Mouse (Mus musculus): Measurements from ENCODE around the gene Vti1a. TPM values are rescaled to one million over a fixed set of nuclear protein-coding genes. Genes with fewer than 3 reads are reported as not detected.

Vti1a gene
- total and polyA plus RNA-seq, 2 experiments from 2014 or later = 28.2 to 37.6 TPM

DNA sequence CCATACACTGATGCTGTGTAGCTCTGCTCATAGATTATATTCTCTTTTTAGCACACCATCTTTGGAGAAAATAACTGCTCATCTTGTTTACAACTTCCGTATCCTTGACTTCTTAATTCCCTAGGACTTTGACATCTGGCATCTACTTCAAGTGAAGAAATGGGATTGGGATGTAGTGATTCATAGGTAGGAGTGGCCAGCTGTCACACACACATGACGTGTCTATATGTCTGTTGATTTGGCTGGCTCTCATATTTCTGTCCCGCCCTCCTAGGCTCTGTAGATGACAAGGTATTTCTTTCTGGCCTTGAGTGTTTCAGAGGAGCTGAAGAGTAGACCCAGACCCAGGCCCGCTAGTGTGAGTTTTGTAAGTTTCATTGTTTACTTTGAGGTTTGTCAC lies 197.8 kb downstream of the Vti1a start:
- no peaks in the 10 kb centered on the region for H3K36me3 ChIP-seq (ENCODE audit: insufficient read depth, low read length)
- no peak overlapping the region for H3K9ac ChIP-seq (replicated peaks; ENCODE audit: low read length)
- H3K4me1 ChIP-seq (ENCODE audit: insufficient read depth, low read length) = no peaks in the 10 kb centered on the region
- H3K4me2 ChIP-seq (ENCODE audit: low read depth, low read length) = no peak overlapping the region
- no peak for ATAC-seq
- no peaks in the 10 kb centered on the region for H3K27me3 ChIP-seq (ENCODE audit: insufficient read depth, low read length)
- no peaks in the 10 kb centered on the region for H3K9me3 ChIP-seq (ENCODE audit: low read length)
- no peak overlapping the region for H3K27ac ChIP-seq
- TF ChIP-seq CTCF (IDR thresholded peaks at IDR 0.05; ENCODE audit: low read depth) = no peak
- H3K4me3 ChIP-seq (ENCODE audit: low read length) = no peak overlapping the region
- DNase-seq (ENCODE audit: low spot score) = no peak
- WGBS = 87% methylated on average over 4 of the region's 4 CpGs

DNA sequence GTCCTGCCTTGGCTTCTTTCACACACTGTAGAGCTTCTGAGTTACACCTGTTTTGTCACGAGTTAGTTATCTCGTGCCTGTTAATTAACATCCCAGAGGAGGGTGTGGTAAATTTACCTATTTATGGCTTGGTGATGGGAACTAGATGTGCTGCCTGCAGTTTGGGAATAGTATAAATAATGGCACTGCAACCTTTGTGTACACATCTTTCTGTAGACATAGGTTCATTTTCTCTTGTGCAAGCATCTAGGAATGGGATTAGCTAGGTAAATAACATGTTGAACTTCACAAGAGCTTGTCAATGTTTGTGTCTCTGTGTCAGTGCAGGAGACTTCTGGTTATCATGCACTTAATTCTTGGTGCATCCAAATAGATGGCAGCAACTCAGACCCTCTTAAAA lies 204.1 kb downstream of the Vti1a start:
- Histone ChIP-seq H3K4me1 (ENCODE audit: insufficient read depth, low read length) (no peaks in the 10 kb centered on the region), H3K36me3 (ENCODE audit: insufficient read depth, low read length) (no peaks in the 10 kb centered on the region), H3K27ac (no peak overlapping the region), H3K4me3 (ENCODE audit: low read length) (no peak overlapping the region), H3K27me3 (ENCODE audit: insufficient read depth, low read length) (no peaks in the 10 kb centered on the region), H3K9me3 (ENCODE audit: low read length) (no peaks in the 10 kb centered on the region), H3K9ac (replicated peaks; ENCODE audit: low read length) (no peak overlapping the region), H3K4me2 (ENCODE audit: low read depth, low read length) (no peak overlapping the region)
- no peak for DNase-seq (ENCODE audit: low spot score)
- WGBS = 72% methylated on average over 2 of the region's 2 CpGs
- TF ChIP-seq CTCF (IDR thresholded peaks at IDR 0.05; ENCODE audit: low read depth) = no peak
- no peak for ATAC-seq

DNA sequence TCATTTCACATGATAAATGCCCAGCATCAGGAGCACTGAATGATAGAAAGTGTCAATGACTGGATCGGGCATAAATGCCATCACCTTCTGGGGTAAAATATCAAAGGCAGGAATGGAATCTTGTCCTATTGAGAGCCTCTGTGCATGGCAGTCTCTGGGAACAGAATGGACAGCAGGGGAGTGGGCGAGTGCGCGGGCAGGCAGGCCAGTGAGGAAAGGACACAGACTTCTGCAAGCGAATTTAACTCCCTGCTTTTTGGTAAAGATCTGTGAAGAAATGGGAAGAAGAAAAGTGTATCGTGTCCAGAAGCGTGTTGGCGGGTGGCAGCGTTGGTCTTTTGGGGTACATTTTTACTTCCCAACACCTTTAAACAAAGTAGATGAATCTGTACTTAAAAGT lies 207.2 kb downstream of the Vti1a start:
- no peaks in the 10 kb centered on the region for H3K36me3 ChIP-seq (ENCODE audit: insufficient read depth, low read length)
- DNase-seq (ENCODE audit: low spot score) (no peak), ATAC-seq (no peak)
- H3K27ac ChIP-seq = no peak overlapping the region
- no peak for TF ChIP-seq CTCF (IDR thresholded peaks at IDR 0.05; ENCODE audit: low read depth)
- H3K4me2 ChIP-seq (ENCODE audit: low read depth, low read length) = no peak overlapping the region
- no peaks in the 10 kb centered on the region for H3K9me3 ChIP-seq (ENCODE audit: low read length)
- no peak overlapping the region for H3K4me3 ChIP-seq (ENCODE audit: low read length)
- no peak overlapping the region for H3K9ac ChIP-seq (replicated peaks; ENCODE audit: low read length)
- WGBS = 86% methylated on average over 9 of the region's 9 CpGs
- no peaks in the 10 kb centered on the region for H3K27me3 ChIP-seq (ENCODE audit: insufficient read depth, low read length)
- H3K4me1 ChIP-seq (ENCODE audit: insufficient read depth, low read length) = no peaks in the 10 kb centered on the region

DNA sequence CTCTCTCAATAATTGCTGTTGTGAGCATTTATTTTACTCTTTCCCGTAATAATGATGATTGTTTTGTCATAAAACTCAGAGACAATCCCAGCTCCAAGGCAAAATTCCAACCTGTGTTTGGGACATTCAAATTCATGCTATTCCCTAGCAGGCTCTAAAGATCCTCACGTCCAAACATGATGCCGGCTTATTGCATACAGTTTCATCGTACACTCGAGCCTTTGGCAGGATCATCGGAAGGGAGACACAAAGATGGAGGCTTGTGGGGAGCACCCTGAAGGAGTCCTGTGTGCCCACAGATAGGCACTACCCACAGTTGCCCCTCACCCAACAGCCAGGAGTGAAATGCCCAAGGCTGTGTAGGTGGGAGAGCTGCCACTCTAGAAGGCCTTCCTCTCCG lies 208.3 kb downstream of the Vti1a start:
- H3K36me3 ChIP-seq (ENCODE audit: insufficient read depth, low read length) = no peaks in the 10 kb centered on the region
- no peak overlapping the region for H3K9ac ChIP-seq (replicated peaks; ENCODE audit: low read length)
- H3K4me3 ChIP-seq (ENCODE audit: low read length) = no peak overlapping the region
- H3K27ac ChIP-seq = no peak overlapping the region
- WGBS = 91% methylated on average over 7 of the region's 7 CpGs
- ATAC-seq (no peak), DNase-seq (ENCODE audit: low spot score) (no peak)
- no peaks in the 10 kb centered on the region for H3K27me3 ChIP-seq (ENCODE audit: insufficient read depth, low read length)
- no peak overlapping the region for H3K4me2 ChIP-seq (ENCODE audit: low read depth, low read length)
- no peak for TF ChIP-seq CTCF (IDR thresholded peaks at IDR 0.05; ENCODE audit: low read depth)
- H3K4me1 ChIP-seq (ENCODE audit: insufficient read depth, low read length) = no peaks in the 10 kb centered on the region
- H3K9me3 ChIP-seq (ENCODE audit: low read length) = no peaks in the 10 kb centered on the region

DNA sequence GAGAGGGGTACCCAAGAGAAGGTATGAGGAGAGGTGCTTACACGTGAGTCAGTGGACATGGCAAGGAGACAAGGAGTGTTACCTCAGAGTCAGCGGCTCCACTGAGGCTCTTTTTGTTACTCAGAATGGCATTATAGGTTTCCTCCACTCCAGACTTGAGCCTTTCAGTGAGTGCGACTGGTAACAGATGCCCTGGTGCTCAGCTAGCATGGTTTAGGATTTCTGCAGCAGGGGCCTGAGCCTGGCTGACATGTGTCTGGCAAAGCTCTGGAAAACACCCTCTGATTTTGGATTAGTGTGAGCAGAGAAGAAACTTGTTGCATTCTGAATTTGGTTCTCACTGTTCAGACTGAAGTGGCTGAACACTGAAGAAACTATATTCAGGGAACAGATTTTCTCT lies 209.0 kb downstream of the Vti1a start:
- Histone ChIP-seq H3K9me3 (ENCODE audit: low read length) (no peaks in the 10 kb centered on the region), H3K4me3 (ENCODE audit: low read length) (no peak overlapping the region), H3K27ac (no peak overlapping the region), H3K27me3 (ENCODE audit: insufficient read depth, low read length) (no peaks in the 10 kb centered on the region), H3K36me3 (ENCODE audit: insufficient read depth, low read length) (no peaks in the 10 kb centered on the region), H3K4me1 (ENCODE audit: insufficient read depth, low read length) (no peaks in the 10 kb centered on the region), H3K9ac (replicated peaks; ENCODE audit: low read length) (no peak overlapping the region), H3K4me2 (ENCODE audit: low read depth, low read length) (no peak overlapping the region)
- DNase-seq (ENCODE audit: low spot score) = no peak
- WGBS = 67% methylated on average over 3 of the region's 3 CpGs
- TF ChIP-seq CTCF (IDR thresholded peaks at IDR 0.05; ENCODE audit: low read depth) = no peak
- ATAC-seq = no peak

DNA sequence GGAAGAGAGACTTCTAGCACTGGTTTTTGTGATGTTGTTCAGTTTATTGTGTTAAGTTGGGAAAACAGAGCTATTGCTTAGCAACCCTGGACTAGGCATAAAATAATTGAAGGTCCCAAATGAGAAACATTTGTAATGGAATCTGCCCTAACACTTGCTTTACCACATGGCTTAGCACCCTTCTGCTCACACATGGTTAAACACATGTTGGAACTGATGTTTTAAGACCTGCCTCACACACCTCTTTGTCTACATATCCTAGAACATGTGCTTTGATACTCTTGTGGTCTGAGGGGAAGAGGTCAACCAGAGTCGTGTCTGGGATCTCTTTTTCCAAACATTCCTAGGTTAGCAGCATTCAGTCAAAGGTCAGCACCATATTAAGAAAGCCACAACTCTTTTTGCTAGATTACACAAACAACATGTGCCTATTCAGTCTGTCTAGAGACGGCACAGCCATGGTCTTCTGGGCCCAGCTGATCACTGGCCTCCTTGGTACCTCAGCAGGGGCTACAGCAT lies 210.7 kb downstream of the Vti1a start:
- Histone ChIP-seq H3K4me2 (ENCODE audit: low read depth, low read length) (no peak overlapping the region), H3K9ac (replicated peaks; ENCODE audit: low read length) (no peak overlapping the region), H3K27me3 (ENCODE audit: insufficient read depth, low read length) (no peaks in the 10 kb centered on the region), H3K4me1 (ENCODE audit: insufficient read depth, low read length) (no peaks in the 10 kb centered on the region), H3K36me3 (ENCODE audit: insufficient read depth, low read length) (no peaks in the 10 kb centered on the region), H3K27ac (no peak overlapping the region), H3K4me3 (ENCODE audit: low read length) (no peak overlapping the region), H3K9me3 (ENCODE audit: low read length) (no peaks in the 10 kb centered on the region)
- 57% methylated on average over 2 of the region's 2 CpGs for WGBS
- TF ChIP-seq CTCF (IDR thresholded peaks at IDR 0.05; ENCODE audit: low read depth) = no peak
- ATAC-seq (no peak), DNase-seq (ENCODE audit: low spot score) (no peak)

DNA sequence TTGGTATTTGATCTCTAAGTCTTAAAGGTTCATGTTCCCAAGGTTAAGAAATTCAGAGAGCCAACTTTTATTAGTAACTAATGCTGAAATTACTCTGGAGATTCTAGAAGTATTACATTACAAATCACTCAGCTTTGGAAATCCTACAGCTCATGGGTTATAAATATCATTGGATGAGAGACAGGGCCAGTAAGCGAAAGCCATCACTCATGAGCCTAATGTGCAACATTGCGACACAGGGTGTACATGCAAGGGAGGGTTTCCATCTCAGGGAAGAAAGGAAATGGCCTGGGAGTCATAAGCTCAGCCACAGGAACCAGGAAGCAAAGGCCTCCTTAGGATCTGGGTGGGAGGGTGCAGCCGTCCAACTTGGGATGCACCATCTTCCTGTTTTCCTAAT lies 213.9 kb downstream of the Vti1a start:
- H3K27me3 ChIP-seq (ENCODE audit: insufficient read depth, low read length) = no peaks in the 10 kb centered on the region
- H3K4me1 ChIP-seq (ENCODE audit: insufficient read depth, low read length) = no peaks in the 10 kb centered on the region
- H3K4me2 ChIP-seq (ENCODE audit: low read depth, low read length) = no peak overlapping the region
- H3K27ac ChIP-seq = no peak overlapping the region
- TF ChIP-seq CTCF (IDR thresholded peaks at IDR 0.05; ENCODE audit: low read depth) = no peak
- H3K9ac ChIP-seq (replicated peaks; ENCODE audit: low read length) = no peak overlapping the region
- no peaks in the 10 kb centered on the region for H3K9me3 ChIP-seq (ENCODE audit: low read length)
- 93% methylated on average over 3 of the region's 3 CpGs for WGBS
- ATAC-seq = no peak
- no peak for DNase-seq (ENCODE audit: low spot score)
- H3K36me3 ChIP-seq (ENCODE audit: insufficient read depth, low read length) = no peaks in the 10 kb centered on the region
- H3K4me3 ChIP-seq (ENCODE audit: low read length) = no peak overlapping the region

All from hindbrain, postnatal 0 days (tissue).